Mouse (Mus musculus): Measurements from ENCODE around the gene D330020A13Rik.
"Not testable (repeated sequence)": the region's sequence is repeated elsewhere in the genome, so short reads cannot be mapped to it uniquely, and the experiment has no call there.

D330020A13Rik gene

DNA sequence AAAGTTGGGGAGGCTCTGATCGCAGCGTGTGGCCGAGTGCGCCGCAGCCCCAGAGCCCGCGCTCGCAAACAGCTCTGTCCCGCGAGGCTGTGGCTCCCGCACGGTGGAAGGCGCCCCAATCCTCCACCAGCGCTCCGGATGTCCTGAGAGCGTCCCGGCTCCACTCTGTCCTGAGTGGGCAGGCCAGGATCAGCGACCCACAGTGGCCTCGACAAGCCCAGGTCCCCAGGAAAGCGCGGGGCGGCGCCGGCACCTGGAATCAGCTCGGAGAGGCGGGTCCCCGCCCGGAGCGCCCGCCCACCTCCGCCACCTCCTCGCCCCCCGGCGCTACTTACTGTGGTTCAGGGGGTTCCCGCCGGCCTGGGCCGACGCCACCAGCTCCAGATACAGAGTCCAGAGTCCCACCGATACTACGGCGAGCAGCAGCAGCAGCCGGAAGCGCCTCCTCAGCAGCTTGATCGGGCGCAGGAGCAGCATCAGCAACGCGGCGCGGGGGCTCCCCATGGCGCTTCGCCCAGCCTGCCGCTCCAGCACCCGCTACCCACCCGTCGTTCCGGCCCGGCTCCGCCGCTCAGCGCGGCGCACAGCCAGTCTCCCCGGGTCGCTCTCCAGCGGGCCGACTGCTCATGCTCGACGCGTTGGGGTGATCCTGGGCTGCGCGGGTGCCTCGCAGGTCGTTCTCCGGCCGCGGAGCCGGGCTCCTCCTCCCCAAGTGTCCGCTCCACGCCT lies at the start of gene D330020A13Rik, which contains the start of gene B4galnt3:
Gene D330020A13Rik, plus strand, starts transcription at position 309 of the 729 bp plus-strand sequence.
Gene B4galnt3, minus strand, starts transcription at position 504 of the 729 bp plus-strand sequence.
- DNase-seq = peak; percentile 46

GRCm38 (mm10) chr6:120246676-120247075 lies 47.5 kb upstream of the D330020A13Rik start:
- DNase-seq = no peak

- peak; percentile 66 for DNase-seq
Measured at GRCm38 (mm10) chr6:120249831-120250230, 44.3 kb upstream of the D330020A13Rik start.

DNA sequence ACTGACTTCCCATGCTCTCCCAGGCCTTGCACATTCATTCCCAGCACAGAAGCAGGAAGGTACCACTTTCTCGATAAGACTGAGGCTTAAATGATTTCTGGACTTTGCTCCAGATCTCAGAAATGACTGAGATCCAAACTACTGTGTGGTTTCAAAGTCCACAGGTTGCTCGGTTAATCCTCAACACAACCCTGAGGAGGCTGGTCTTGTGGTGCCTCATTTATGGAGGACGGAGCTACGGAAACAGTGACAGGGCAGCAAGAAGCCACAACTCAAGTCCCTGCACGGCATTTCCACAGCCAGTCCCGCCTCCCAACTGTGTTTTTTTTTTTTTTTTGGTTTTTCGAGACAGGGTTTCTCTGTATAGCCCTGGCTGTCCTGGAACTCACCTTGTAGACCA lies 43.2 kb upstream of the D330020A13Rik start:
- peak; percentile 81 for DNase-seq

DNA sequence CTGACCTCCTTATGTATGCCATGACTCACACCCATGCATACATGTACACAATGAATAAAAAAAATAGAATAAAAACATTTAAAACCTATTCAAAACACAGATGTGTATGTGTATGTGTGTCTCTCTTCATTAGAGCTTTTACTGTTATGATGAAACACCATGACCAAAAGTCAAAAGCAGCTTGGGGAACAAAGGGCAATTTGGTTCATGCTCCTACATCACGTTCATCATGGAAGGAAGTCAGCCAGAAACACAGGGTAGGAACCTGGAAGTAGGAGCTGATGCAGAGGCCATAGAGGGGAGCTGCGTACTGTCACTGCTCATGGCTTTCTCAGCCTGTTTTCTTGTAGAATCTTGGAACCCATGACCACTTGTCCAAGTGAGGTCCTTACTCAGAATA lies 41.4 kb upstream of the D330020A13Rik start:
- DNase-seq = peak; percentile 53

DNA sequence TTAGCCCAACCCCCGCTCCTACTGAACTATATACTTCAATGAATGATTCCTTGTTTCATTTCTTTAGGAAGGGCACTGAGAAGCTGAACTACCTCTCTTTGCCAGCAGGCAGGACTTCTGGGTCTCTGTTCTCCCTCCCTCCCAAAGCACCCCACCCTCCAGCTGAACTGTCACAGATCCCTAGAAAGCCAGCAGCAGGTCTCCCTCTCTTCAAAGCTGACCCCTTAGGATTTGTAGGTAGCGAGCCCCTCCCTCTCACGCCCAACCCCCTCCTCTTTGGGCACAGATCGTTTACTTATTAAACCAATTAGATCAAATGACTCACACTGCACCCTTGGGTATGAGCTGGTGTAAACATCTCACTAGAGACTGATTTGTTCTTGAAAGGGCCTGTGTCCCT lies 39.5 kb upstream of the D330020A13Rik start:
- peak; percentile 87 for DNase-seq

DNA sequence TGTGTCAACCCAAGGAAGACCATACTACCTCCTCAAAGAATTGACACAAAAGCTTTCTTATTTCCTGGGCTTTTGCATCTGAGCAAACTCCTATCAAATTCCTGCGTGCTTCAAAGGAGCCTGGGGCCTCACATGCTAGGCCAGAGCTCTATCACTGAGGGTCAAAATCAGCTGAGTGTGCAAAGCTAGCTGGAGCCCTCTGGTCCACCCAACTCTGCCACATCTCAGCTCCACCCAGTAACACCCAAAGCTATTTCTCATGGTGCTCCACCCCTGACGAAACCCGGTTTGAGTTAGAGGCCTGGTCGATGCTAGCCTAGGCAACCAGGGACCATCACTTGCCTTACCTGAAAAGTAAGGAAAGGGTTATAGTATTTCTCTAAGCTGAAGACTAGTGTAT lies 39.0 kb upstream of the D330020A13Rik start:
- DNase-seq = peak; percentile 45

DNA sequence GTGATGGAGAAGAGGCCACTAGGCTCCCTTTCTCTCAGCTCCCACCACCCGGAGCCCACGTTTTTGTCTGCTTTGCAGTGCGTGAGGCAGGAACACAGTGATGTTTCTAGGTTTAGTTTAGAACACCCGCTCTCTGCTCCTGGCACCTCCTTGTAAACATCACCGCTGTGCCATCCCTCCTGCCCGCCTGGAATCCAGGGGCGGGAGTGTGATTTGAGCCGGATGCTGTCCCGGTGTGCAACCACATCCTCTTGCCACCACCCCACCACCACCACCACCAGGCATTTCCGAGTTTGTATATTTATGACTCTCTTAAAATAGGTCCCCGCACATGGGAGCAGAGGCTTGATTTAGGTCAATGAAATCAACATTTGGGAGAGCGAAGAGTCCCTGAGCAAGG lies 38.5 kb upstream of the D330020A13Rik start:
- DNase-seq = no peak

- DNase-seq = no peak
Measured at GRCm38 (mm10) chr6:120256431-120256935, 37.7 kb upstream of the D330020A13Rik start.

GRCm38 (mm10) chr6:120259481-120259880 lies 34.7 kb upstream of the D330020A13Rik start:
- DNase-seq = no peak

GRCm38 (mm10) chr6:120262886-120263531 lies 31.2 kb upstream of the D330020A13Rik start:
- DNase-seq = peak; percentile 67

DNA sequence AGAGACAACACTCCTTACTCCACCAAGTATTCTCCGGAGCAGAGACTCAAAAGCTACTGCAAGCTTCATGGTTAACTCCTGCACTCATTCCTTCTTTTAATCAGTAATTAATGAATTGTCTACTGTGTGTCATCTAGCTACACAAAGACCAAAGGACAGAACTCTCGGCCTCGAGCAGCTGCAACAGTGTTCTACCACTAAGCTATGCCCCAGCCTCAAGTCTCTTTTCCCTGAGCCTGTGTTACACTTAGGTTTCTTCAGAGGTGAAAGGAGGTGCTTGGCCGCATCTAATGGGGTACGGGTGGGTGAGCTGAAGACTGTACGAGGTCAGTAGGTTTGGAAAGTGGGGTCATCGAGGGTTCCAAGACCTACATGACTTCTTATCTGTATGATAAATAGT lies 30.6 kb upstream of the D330020A13Rik start:
- DNase-seq = peak; percentile 79

DNA sequence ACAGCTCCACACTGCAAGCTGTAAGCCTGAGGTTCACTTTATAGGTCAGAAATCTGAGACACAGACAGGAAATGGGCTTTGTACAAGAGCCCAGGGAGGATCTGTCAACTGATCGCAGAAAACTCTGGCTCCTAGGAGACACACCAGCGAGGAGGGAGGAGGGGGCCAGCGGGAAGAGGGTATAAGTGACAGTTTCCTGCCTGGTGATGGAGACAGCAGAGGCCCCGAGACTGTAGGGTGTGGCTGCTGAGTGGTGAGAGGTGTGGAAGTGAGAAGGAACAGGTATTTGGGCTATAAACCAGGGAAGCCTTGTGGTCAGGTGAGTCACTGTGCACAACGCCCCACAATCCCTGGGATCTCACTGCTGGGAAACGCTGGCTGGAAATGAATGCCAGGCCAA lies 30.0 kb upstream of the D330020A13Rik start:
- DNase-seq = no peak

GRCm38 (mm10) chr6:120274181-120274580 lies 20.0 kb upstream of the D330020A13Rik start:
- no peak for DNase-seq

GRCm38 (mm10) chr6:120274887-120275286 lies 19.3 kb upstream of the D330020A13Rik start:
- DNase-seq = no peak

DNA sequence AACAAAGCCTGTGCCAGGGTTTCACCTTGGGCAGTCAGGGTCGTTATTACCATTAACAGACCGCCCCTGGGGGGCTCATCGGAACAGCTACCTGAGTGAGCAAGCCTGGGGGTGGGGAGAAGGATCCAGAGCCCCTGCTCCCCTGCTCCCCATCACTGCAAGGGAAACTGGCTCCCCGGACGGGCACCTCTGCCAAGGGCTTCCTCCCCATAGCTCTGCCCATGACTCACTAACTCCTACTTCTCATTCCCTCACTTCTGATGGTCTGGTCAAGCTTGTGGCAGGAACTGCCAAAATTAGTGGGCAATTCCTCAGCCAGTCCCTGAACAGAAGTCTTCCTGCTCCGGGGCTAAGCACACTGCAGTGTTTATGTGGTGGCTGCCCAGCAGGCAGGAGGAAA lies 18.9 kb upstream of the D330020A13Rik start:
- no peak for DNase-seq

DNA sequence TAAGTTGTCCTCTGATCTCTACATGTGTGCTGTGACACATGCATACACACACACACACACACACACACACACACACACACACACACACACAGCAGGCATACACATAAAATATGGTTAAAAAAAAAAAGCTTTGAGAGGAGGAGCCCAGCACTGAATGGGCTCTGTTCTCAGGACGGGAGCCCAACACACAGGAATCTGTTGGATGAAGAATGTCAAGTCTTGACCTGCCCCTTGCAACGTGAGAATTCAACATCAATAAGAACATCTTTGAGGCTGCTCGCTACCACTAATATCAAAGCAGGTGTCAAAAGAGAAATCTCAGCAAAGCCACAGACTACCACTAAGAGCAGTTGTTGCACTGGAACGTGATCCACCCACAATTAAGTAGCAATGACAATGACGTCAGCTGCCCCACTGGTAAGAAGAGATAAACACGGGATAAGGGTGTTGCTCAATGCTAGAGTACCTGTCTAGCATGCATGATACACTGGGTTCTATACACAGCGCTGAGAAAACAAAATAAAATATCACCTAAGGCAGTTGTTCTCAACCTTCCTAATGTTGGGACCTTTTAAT lies 17.2 kb upstream of the D330020A13Rik start:
- no peak for DNase-seq

- DNase-seq = no peak
Measured at GRCm38 (mm10) chr6:120287279-120287678, 6.9 kb upstream of the D330020A13Rik start.

DNA sequence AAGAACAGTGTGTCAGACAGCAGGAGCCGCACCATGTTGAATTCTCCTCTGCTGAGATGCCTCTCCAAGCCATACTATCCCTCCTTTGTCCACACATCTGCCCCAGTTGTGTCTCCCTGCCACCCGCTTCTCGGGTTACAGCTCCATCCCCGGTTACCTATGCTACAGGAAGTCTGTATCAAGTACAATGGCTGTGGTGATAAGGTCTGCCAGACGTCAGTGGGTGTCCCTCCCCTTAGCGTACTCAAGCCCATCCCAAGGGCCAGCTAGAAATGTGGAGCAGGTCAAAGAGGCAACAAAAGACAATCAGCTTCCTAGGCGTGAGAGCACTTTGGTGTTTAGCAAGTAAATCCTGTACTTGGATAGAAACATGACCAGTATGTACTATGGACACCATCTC lies 5.6 kb upstream of the D330020A13Rik start:
- DNase-seq = no peak

DNA sequence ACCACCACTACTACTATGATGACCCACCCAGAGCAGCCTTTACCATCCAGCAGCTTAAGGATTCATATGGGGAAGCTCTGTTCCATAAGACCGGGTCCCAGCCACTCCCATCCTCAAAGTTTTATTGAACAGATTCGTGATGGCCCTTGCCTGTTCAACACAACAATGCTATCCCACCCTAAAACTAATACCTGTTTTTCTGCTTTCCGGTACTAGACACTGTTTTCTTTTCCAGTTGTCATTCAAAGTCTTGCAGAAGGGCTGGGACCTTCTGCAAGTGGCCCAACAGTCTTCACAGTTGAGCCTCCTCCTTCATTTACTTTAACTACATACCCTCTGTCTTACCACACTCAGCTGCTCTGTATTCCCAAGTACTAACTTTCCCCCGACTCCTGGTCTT lies 4.7 kb upstream of the D330020A13Rik start:
- DNase-seq = no peak

GRCm38 (mm10) chr6:120291396-120292009 lies 2.7 kb upstream of the D330020A13Rik start:
- no peak for DNase-seq

DNA sequence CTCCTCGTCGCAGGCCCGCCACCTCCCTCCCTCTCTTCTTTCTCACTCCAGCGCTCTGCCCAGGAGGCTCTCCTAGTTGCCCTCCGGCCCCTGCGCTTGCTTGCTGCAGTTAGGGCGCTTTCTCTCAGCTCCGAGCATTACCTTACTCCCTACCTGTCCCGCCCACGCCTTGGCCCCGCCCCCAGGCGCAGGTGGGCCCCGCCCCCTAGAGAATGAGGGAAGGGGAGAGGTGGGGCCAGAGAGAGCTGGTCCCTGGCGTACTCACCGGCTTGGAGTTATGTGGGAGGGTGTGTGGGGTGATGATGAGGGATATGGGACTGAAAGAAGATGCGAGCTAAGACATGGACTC lies 595 bp downstream of the D330020A13Rik start:
- DNase-seq = peak; percentile 91

GRCm38 (mm10) chr6:120296589-120296988 lies 2.4 kb downstream of the D330020A13Rik start:
- DNase-seq = not testable (repeated sequence)
